10 mouse cellular contexts compared by ENCODE assay signal in the genomic region with DNA sequence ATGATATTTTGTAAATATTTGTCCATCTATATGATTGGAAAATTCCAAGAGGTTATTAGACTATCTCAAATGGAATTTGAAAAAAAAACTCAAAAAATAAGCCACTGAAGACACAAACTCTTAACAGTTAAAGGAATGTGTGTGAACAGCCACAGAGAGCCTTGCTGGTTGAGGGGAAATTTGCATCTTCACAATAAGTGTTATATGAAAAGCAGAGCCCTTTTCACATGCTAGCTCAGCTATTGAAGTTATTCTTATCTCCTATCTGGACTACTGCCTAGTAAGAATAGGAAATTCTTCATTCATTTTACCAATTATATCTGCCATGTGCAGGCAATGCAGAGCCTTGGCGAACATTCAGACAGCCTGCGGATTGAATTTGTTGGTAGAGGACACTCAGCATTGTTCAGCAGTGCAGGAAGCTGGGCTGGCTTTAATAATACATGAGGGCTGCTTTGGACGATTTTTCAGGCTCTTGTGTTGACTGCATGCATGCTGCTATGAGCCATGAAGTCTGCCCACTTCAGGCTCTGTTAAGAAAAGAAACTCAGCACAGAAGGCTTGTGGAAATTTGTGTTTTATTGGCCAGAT.
DNase-seq lines count a peak whose midpoint lies in the region; ATAC-seq and TF ChIP-seq lines count a peak whose summit lies in the region.
"Had no signal": no experiment of that assay in that cellular context is flagged by ENCODE, and none has a peak within 500 bp of the region (broad histone marks: within the 10 kb centered on the region; RNA-seq: fewer than 3 reads in every experiment).

No protein-coding gene starts in this region.

- TF ChIP-seq CTCF in intestine, postnatal 0 days (IDR thresholded peaks at IDR 0.05; ENCODE audit: low read depth): no peak

- no peak overlapping the region for H3K27ac ChIP-seq in lung, embryonic 16.5 days (ENCODE audit: low read length)
- H3K27ac ChIP-seq in intestine, postnatal 0 days (ENCODE audit: low read depth, low read length): no peak overlapping the region

- H3K9me3 ChIP-seq in lung, embryonic 16.5 days (ENCODE audit: control insufficient read depth, low read length): no peaks in the 10 kb centered on the region
- no peaks in the 10 kb centered on the region for H3K9me3 ChIP-seq in intestine, postnatal 0 days (ENCODE audit: control insufficient read depth)

- 15% methylated on average over 3 of the region's 3 CpGs for WGBS in lung, embryonic 16.5 days
- 49% methylated on average over 3 of the region's 3 CpGs for WGBS in intestine, postnatal 0 days

- no peak overlapping the region for H3K4me3 ChIP-seq in lung, embryonic 16.5 days (ENCODE audit: low read length)
- H3K4me3 ChIP-seq in intestine, postnatal 0 days (ENCODE audit: low read depth, low read length): no peak overlapping the region

- H3K4me2 ChIP-seq in lung, embryonic 16.5 days (ENCODE audit: low read depth, low read length): no peak overlapping the region
- H3K4me2 ChIP-seq in intestine, postnatal 0 days (replicated peaks; ENCODE audit: low read depth): no peak overlapping the region

- DNase-seq in cerebellum, postnatal 14 days: peak; percentile 26 to 45
- DNase-seq in cerebellum, adult 9-10 months: no peak
- DNase-seq in lung, adult 18-20 months: no peak
- DNase-seq in left cerebral cortex, postnatal 25 days (ENCODE audit: low spot score in 2 of 2): peak; percentile 24 to 42
- DNase-seq in right cerebral cortex, postnatal 25 days: peak; percentile 23
- DNase-seq in kidney, adult 11 months: no peak
- DNase-seq: cerebellum, adult 9-11 months; lung, postnatal 36 days had no signal

- H3K27me3 ChIP-seq in lung, embryonic 16.5 days (ENCODE audit: control insufficient read depth, insufficient read depth, low read depth, low read length): no peaks in the 10 kb centered on the region
- no peaks in the 10 kb centered on the region for H3K27me3 ChIP-seq in intestine, postnatal 0 days (replicated peaks; ENCODE audit: control insufficient read depth, insufficient read depth, low read length)

- ATAC-seq in lung, embryonic 16.5 days (ENCODE audit: low read depth): peak; percentile 52
- ATAC-seq in intestine, postnatal 0 days: no peak

- no peaks in the 10 kb centered on the region for H3K36me3 ChIP-seq in lung, embryonic 16.5 days (ENCODE audit: control insufficient read depth, insufficient read depth, low read length)
- no peaks in the 10 kb centered on the region for H3K36me3 ChIP-seq in intestine, postnatal 0 days (ENCODE audit: control insufficient read depth, insufficient read depth)

- H3K9ac ChIP-seq in lung, embryonic 16.5 days (ENCODE audit: low read length): no peak overlapping the region
- no peak overlapping the region for H3K9ac ChIP-seq in intestine, postnatal 0 days (ENCODE audit: low read depth, low read length)

- intact Hi-C loops in left cerebral cortex, postnatal 25 days (cut with DNase I): no loop called here

- H3K4me1 ChIP-seq in lung, embryonic 16.5 days (replicated peaks; ENCODE audit: control insufficient read depth, insufficient read depth, low read length): peaks cover 7% of the 10 kb centered on the region; the same call in 1 of the 2 replicates
- H3K4me1 ChIP-seq in intestine, postnatal 0 days (replicated peaks; ENCODE audit: control insufficient read depth, insufficient read depth, low read length): no peaks in the 10 kb centered on the region

Comparison
In these comparisons a context has a peak if more than half of its experiments do, and no peak if none do; other contexts are left out.
1. DNase-seq: peak in cerebellum, postnatal 14 days (2 of 2), left cerebral cortex, postnatal 25 days (2 of 2) and right cerebral cortex, postnatal 25 days (single experiment); none in cerebellum, adult 9-10 months (single experiment), lung, adult 18-20 months (0 of 2) and kidney, adult 11 months (single experiment).